Mouse (Mus musculus) E14TG2a.4 (cell line): ENCODE data around the gene Spink2.
A peak's percentile ranks its signal among the peaks of the same experiment; 100 is the strongest.

Experiments used
- H3K27me3 ChIP-seq: 2 replicates; pipeline ENCODE4 v1.6.1; 2014; ENCODE audit warnings: low read length, control low read depth; ENCODE audit not compliant: insufficient read depth
- H3K36me3 ChIP-seq: 2 replicates; pipeline ENCODE4 v1.6.1; 2014; ENCODE audit warnings: low read length, control low read depth; ENCODE audit not compliant: insufficient read depth
- H3K4me1 ChIP-seq: replicated peaks from 2 replicates; pipeline ENCODE4 v1.6.1; 2014; ENCODE audit warnings: low read depth, low read length, control low read depth
- H3K4me3 ChIP-seq: replicated peaks from 2 replicates; pipeline ENCODE4 v1.5.1; 2014; ENCODE audit warnings: mild to moderate bottlenecking, low read length
- H3K9me3 ChIP-seq: 2 replicates; pipeline ENCODE4 v1.6.1; 2014; ENCODE audit warnings: low read length, control low read depth
- CTCF ChIP-seq: conservative IDR thresholded peaks from 2 replicates; pipeline ENCODE4 v1.5.1; 2014; ENCODE audit warnings: low read length
- NANOG ChIP-seq: IDR thresholded peaks from 2 replicates; pipeline ENCODE4 v1.6.1; 2014; ENCODE audit warnings: borderline replicate concordance, low read length, mixed read lengths
- POU5F1 ChIP-seq: IDR thresholded peaks from 2 replicates; pipeline ENCODE4 v1.6.1; 2014; ENCODE audit warnings: low read length, borderline replicate concordance

Gene Spink2

GRCm38 (mm10) chr5:77217724-77218123 is 6.5 kb upstream of the Spink2 start:
- Histone ChIP-seq H3K36me3 (no peaks in the 10 kb centered on the region), H3K9me3 (no peaks in the 10 kb centered on the region; the same call in 1 of the 2 replicates), H3K4me3 (no peak overlapping the region), H3K27me3 (peaks cover 8% of the 10 kb centered on the region; the same call in 1 of the 2 replicates), H3K4me1 (peaks cover 6% of the 10 kb centered on the region; the same call in 1 of the 2 replicates)
- no peak for TF ChIP-seq CTCF
- TF ChIP-seq NANOG: no peak
- no peak for TF ChIP-seq POU5F1

DNA sequence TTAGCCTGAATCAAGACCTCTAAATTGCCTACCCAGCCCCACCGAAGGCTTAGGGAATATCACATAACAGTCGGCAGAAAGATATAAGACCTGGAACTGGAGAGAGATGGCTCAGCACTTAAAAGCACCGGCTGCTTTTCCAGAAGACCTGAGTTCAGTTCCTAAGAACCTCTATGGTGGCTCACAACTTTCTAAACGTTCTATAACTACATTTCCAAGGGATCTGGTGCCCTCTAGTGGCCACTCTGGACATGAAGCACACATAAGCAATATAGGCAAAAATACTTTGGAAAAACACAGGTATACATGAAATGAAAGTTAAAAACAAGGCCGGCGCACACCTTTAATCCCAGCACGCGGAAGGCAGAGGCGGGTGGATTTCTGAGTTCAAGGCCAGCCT is 5.9 kb upstream of the Spink2 start:
- TF ChIP-seq NANOG (no peak), CTCF (peak; percentile 81)
- Histone ChIP-seq H3K4me3 (no peak overlapping the region), H3K9me3 (no peaks in the 10 kb centered on the region; the same call in 1 of the 2 replicates), H3K27me3 (peaks cover 10% of the 10 kb centered on the region), H3K4me1 (peaks cover 3% of the 10 kb centered on the region; the same call in 1 of the 2 replicates), H3K36me3 (no peaks in the 10 kb centered on the region)

- H3K4me1 ChIP-seq: peaks cover 7% of the 10 kb centered on the region
- TF ChIP-seq POU5F1 (no peak), CTCF (no peak), NANOG (no peak)
- H3K9me3 ChIP-seq: no peaks in the 10 kb centered on the region
These were observed 5.1 kb downstream of the Spink2 start for GRCm38 (mm10) chr5:77206134-77206533.

GRCm38 (mm10) chr5:77202238-77202637 is 9.0 kb downstream of the Spink2 start:
- H3K36me3 ChIP-seq: no peaks in the 10 kb centered on the region
- no peak overlapping the region for H3K4me3 ChIP-seq
- no peaks in the 10 kb centered on the region for H3K27me3 ChIP-seq
- peak; percentile 21; the same call in 1 of the 2 replicates for TF ChIP-seq CTCF
- TF ChIP-seq NANOG: no peak
- no peak for TF ChIP-seq POU5F1
- no peaks in the 10 kb centered on the region for H3K4me1 ChIP-seq
- no peaks in the 10 kb centered on the region for H3K9me3 ChIP-seq

More at GRCm38 (mm10) chr5:77206134-77206533, 5.1 kb downstream of the Spink2 start:
- H3K4me3 ChIP-seq: no peak overlapping the region
- H3K27me3 ChIP-seq: peaks cover 18% of the 10 kb centered on the region
- no peaks in the 10 kb centered on the region for H3K36me3 ChIP-seq

DNA sequence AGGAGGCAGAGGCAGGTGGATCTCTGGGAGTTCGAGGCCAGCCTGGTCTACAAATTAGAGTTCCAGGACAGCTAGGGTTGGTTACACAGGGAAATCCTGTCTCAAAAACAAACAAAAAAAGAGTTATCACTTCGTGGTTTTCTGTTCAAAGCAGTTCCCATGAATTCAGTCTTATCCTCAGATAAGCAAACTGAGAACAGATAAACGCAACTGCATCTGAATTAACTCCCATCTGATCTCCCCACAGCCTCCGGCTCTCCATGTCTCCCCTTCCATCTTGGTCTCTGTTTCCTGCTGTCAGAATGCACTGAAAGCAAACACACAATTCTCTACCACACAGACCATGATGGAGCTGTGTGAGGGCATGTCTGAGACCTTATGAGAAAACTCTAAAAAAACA is 10.6 kb downstream of the Spink2 start:
- no peaks in the 10 kb centered on the region for H3K36me3 ChIP-seq
- no peaks in the 10 kb centered on the region for H3K27me3 ChIP-seq
- TF ChIP-seq CTCF: no peak
- no peak for TF ChIP-seq POU5F1
- TF ChIP-seq NANOG: no peak
- no peak overlapping the region for H3K4me3 ChIP-seq
- H3K4me1 ChIP-seq: no peaks in the 10 kb centered on the region
- no peaks in the 10 kb centered on the region for H3K9me3 ChIP-seq

- Histone ChIP-seq H3K9me3 (peaks cover under 1% of the 10 kb centered on the region; the same call in 1 of the 2 replicates), H3K4me1 (peaks cover 38% of the 10 kb centered on the region), H3K4me3 (no peak overlapping the region), H3K36me3 (no peaks in the 10 kb centered on the region), H3K27me3 (no peaks in the 10 kb centered on the region)
- TF ChIP-seq NANOG (no peak), CTCF (peak; percentile 94), POU5F1 (no peak)
These were observed 17.3 kb downstream of the Spink2 start for GRCm38 (mm10) chr5:77193951-77194350.

- H3K4me3 ChIP-seq: no peak overlapping the region
- H3K4me1 ChIP-seq: peaks cover 38% of the 10 kb centered on the region
- H3K9me3 ChIP-seq: peaks cover 4% of the 10 kb centered on the region; the same call in 1 of the 2 replicates
- no peak for TF ChIP-seq POU5F1
- TF ChIP-seq NANOG: no peak
- no peak for TF ChIP-seq CTCF
- H3K27me3 ChIP-seq: no peaks in the 10 kb centered on the region
- no peaks in the 10 kb centered on the region for H3K36me3 ChIP-seq
These were observed 18.0 kb downstream of the Spink2 start for GRCm38 (mm10) chr5:77193266-77193665.

DNA sequence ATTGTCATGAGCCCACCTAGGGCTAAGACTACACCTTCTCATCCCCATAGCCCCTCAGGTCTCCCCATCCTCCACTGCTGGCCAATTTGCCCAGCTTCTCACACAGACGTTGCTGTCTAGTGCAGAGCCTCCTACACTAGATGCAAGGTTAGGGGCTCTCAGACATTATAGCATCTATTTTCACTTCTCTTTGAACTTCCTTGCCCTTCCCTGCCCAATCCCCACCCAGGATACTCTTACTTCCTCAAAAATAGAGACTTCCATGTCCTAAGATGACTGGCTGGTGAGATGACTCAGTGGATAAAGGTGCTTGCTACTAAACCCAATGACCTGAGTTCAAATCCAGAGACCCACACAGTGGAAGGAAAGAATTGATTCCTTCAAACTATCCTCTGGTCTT is 19.6 kb downstream of the Spink2 start:
- H3K27me3 ChIP-seq: no peaks in the 10 kb centered on the region
- H3K36me3 ChIP-seq: no peaks in the 10 kb centered on the region
- H3K4me3 ChIP-seq: no peak overlapping the region
- H3K4me1 ChIP-seq: peaks cover 44% of the 10 kb centered on the region
- H3K9me3 ChIP-seq: peaks cover 18% of the 10 kb centered on the region
- TF ChIP-seq POU5F1: no peak
- no peak for TF ChIP-seq NANOG
- TF ChIP-seq CTCF: no peak

- Histone ChIP-seq H3K27me3 (no peaks in the 10 kb centered on the region), H3K4me1 (peaks cover 49% of the 10 kb centered on the region)
These were observed 20.2 kb downstream of the Spink2 start for GRCm38 (mm10) chr5:77191106-77191505.

GRCm38 (mm10) chr5:77188738-77189137 is 22.5 kb downstream of the Spink2 start:
- H3K36me3 ChIP-seq: no peaks in the 10 kb centered on the region

More at GRCm38 (mm10) chr5:77191106-77191505, 20.2 kb downstream of the Spink2 start:
- H3K4me3 ChIP-seq: no peak overlapping the region
- no peaks in the 10 kb centered on the region for H3K36me3 ChIP-seq
- TF ChIP-seq NANOG (no peak), POU5F1 (no peak), CTCF (no peak)
- peaks cover 19% of the 10 kb centered on the region for H3K9me3 ChIP-seq

More at GRCm38 (mm10) chr5:77188738-77189137, 22.5 kb downstream of the Spink2 start:
- no peak overlapping the region for H3K4me3 ChIP-seq
- peaks cover 19% of the 10 kb centered on the region for H3K9me3 ChIP-seq
- peaks cover 70% of the 10 kb centered on the region for H3K4me1 ChIP-seq
- no peaks in the 10 kb centered on the region for H3K27me3 ChIP-seq
- TF ChIP-seq CTCF: no peak
- TF ChIP-seq POU5F1: no peak
- peak; percentile 81 for TF ChIP-seq NANOG
